Mouse (Mus musculus): ENCODE measurements around the gene Sorl1. TPM values are rescaled to one million over a fixed set of nuclear protein-coding genes. Genes with fewer than 3 reads are reported as not detected.

Sorl1 gene
- polyA plus RNA-seq, 1 experiment from 2014 or later, result 5.0 TPM

GRCm38 (mm10) chr9:41968673-41969460, 155.2 kb downstream of the Sorl1 start:
- H3K4me3 ChIP-seq, result no peak overlapping the region
- WGBS, result 93% methylated on average over 15 of the region's 15 CpGs
- no peak for ATAC-seq (ENCODE audit: insufficient number of reproducible peaks, low FRiP score, low TSS enrichment, low read depth)

DNA sequence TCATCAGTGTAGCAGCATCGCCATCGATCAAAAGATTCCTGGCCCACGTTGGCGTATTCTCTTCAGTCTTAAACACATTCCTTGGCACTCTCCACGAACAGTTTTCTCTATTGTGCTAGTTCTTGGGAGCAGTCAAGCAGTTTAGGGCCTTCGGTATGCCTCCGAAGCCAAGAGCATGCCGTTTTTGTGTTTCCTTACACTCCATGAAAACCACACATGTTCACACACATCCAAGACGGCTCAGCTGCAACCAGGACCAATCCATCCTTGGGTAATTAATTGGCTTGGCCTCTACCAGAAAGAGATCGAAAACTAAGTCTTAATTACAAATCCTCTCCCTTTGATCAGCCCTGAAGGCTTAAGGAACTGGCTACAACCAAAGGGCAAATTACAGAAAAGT, 162.8 kb downstream of the Sorl1 start:
- H3K36me3 ChIP-seq, result no peaks in the 10 kb centered on the region
- H3K4me1 ChIP-seq, result no peaks in the 10 kb centered on the region
- no peak overlapping the region for H3K4me2 ChIP-seq
- 70% methylated on average over 10 of the region's 10 CpGs for WGBS
- H3K9ac ChIP-seq, result no peak overlapping the region
- H3K27ac ChIP-seq, result no peak overlapping the region
- ATAC-seq (ENCODE audit: insufficient number of reproducible peaks, low FRiP score, low TSS enrichment, low read depth), result no peak
- H3K27me3 ChIP-seq, result no peaks in the 10 kb centered on the region
- no peaks in the 10 kb centered on the region for H3K9me3 ChIP-seq
- no peak overlapping the region for H3K4me3 ChIP-seq

More at GRCm38 (mm10) chr9:41968673-41969460, 155.2 kb downstream of the Sorl1 start:
- Histone ChIP-seq H3K4me2 (no peak overlapping the region), H3K9me3 (no peaks in the 10 kb centered on the region), H3K27me3 (no peaks in the 10 kb centered on the region), H3K9ac (no peak overlapping the region), H3K27ac (no peak overlapping the region), H3K4me1 (no peaks in the 10 kb centered on the region), H3K36me3 (peaks cover 9% of the 10 kb centered on the region; the same call in 1 of the 2 replicates)

DNA sequence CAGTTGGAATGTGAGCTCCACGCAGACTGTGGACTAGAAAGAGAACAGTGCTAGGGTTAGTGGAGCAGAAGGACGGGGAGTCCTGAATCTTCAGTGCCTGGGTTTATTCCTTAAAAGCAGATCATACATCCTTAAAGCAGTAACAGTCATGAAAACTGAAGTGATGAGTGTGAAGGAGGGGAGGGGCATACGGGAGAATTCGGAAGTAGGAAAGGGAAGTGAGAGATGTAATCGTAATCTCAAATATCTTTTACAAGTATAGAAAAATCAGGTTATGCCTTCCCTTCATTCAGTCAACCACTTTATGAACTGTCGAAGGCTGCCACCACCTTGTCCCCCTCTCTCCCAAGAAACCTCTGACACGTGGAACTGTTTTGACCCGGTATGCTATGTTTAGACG, 165.8 kb downstream of the Sorl1 start:
- no peak overlapping the region for H3K4me2 ChIP-seq
- no peaks in the 10 kb centered on the region for H3K27me3 ChIP-seq

DNA sequence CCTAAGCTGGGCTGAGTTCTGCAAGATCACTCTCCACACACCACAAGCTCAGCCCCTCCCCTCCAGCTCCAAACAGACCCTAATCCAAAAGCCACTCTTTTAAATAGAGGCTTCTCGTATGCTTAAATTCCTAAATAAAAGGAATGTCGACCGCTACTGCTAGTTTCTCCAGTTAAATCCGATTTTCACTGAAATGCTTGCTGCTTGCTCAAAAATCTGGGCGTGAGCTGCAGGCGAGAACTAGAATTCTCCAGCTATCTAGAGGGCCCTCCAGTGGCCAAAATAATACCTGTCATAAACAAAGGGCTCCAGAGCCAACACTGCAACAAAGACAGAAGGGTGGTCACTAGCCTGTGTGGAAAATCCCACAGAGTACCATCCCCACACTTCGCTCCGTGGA, 170.6 kb downstream of the Sorl1 start:
- no peaks in the 10 kb centered on the region for H3K9me3 ChIP-seq
- no peak overlapping the region for H3K4me3 ChIP-seq
- no peaks in the 10 kb centered on the region for H3K27me3 ChIP-seq
- WGBS, result 6% methylated on average over 8 of the region's 8 CpGs
- H3K36me3 ChIP-seq, result no peaks in the 10 kb centered on the region
- H3K27ac ChIP-seq, result peak overlapping the region; percentile 91
- H3K4me2 ChIP-seq, result peak overlapping the region; percentile 38
- no peak for ATAC-seq (ENCODE audit: insufficient number of reproducible peaks, low FRiP score, low TSS enrichment, low read depth)
- no peak overlapping the region for H3K9ac ChIP-seq
- H3K4me1 ChIP-seq, result peaks cover 43% of the 10 kb centered on the region

More for the DNA sequence above, 165.8 kb downstream of the Sorl1 start:
- Histone ChIP-seq H3K4me3 (no peak overlapping the region), H3K36me3 (no peaks in the 10 kb centered on the region), H3K4me1 (peaks cover 6% of the 10 kb centered on the region; the same call in 1 of the 2 replicates), H3K9ac (no peak overlapping the region), H3K27ac (no peak overlapping the region), H3K9me3 (no peaks in the 10 kb centered on the region)
- ATAC-seq (ENCODE audit: insufficient number of reproducible peaks, low FRiP score, low TSS enrichment, low read depth), result no peak
- WGBS, result 82% methylated on average over 9 of the region's 9 CpGs

- no peaks in the 10 kb centered on the region for H3K36me3 ChIP-seq
- H3K4me1 ChIP-seq, result peaks cover 43% of the 10 kb centered on the region
- 0 out of 2 replicates have a peak overlapping the region, but pooled peaks have one; percentile 10 for H3K4me2 ChIP-seq
- H3K4me3 ChIP-seq, result no peak overlapping the region
- no peaks in the 10 kb centered on the region for H3K27me3 ChIP-seq
- peak overlapping the region; percentile 98 for H3K27ac ChIP-seq
- no peak overlapping the region for H3K9ac ChIP-seq
- no peak for ATAC-seq (ENCODE audit: insufficient number of reproducible peaks, low FRiP score, low TSS enrichment, low read depth)
- no peaks in the 10 kb centered on the region for H3K9me3 ChIP-seq
- WGBS, result 25% methylated on average over 7 of the region's 7 CpGs
Observed at GRCm38 (mm10) chr9:41952650-41953204, 171.4 kb downstream of the Sorl1 start.

DNA sequence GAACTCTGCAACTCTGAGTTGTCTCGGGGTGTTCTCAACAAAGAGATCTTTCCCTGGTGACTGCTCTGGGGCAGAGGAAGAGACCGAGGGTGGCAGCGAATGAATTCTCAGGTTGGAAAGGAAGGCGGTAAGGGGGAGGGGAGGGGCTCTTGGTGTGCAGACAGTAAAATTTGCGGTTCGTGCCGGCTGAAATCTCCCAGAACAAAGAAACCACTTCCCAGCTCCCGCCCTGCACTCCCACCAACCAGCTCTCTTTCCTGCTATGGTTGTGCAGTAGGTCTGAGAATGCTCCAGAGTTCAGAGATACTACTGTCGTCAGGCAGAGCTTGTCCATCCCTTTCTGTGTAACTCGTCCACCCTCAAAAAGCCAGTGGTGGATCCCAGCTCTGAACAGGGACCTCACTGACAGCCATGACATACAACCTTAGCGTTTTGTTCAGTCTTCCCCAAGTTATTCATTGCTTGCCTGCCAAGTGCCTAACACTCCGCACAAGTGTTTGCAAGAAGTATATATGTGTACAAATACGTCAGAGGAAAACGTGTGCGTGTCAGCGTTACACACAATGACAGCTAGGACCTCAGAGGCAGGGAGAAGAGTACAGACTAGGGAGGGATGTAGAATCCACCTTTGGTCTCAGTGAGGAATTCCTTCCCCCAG, 172.5 kb downstream of the Sorl1 start:
- Histone ChIP-seq H3K9ac (peak overlapping the region; percentile 44), H3K27me3 (no peaks in the 10 kb centered on the region), H3K4me1 (peaks cover 43% of the 10 kb centered on the region), H3K9me3 (no peaks in the 10 kb centered on the region), H3K4me2 (peak overlapping the region; percentile 65), H3K27ac (peak overlapping the region; percentile 98), H3K4me3 (peak overlapping the region; percentile 45), H3K36me3 (no peaks in the 10 kb centered on the region)
- peak; percentile 31; the same call in 1 of the 2 replicates for ATAC-seq (ENCODE audit: insufficient number of reproducible peaks, low FRiP score, low TSS enrichment, low read depth)
- WGBS, result 7% methylated on average over 16 of the region's 16 CpGs

DNA sequence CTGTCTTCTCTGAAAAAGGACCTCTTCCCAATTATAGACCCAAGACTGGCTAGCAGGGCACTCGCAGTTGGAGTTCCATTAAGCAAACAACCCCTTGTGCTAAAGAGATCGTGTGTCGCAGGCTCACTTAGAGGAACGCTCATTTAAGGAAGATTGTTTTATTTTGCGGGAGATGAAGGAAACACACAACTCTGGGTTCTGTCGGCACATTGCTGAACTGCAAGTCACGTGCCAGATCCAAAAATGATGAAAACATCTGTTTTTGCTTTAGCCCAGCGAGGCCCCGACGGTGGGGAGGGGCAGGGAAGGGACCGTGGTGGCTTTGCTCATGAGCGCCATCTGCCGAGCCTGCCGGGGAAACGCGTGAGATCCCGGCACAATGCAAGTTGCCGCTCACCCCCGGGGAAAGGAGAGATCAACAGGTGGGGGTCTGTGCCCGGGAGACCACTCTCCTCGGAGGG, 173.1 kb downstream of the Sorl1 start:
- Histone ChIP-seq H3K9ac (peak overlapping the region; percentile 44), H3K4me2 (peak overlapping the region; percentile 65), H3K4me1 (peaks cover 43% of the 10 kb centered on the region), H3K27ac (peak overlapping the region; percentile 98), H3K4me3 (peak overlapping the region; percentile 45), H3K9me3 (no peaks in the 10 kb centered on the region), H3K36me3 (no peaks in the 10 kb centered on the region), H3K27me3 (no peaks in the 10 kb centered on the region)
- peak; percentile 80 for ATAC-seq (ENCODE audit: insufficient number of reproducible peaks, low FRiP score, low TSS enrichment, low read depth)
- WGBS, result under 1% methylated on average over 21 of the region's 21 CpGs

- no peaks in the 10 kb centered on the region for H3K27me3 ChIP-seq
- peak overlapping the region; percentile 98 for H3K27ac ChIP-seq
- WGBS, result 2% methylated on average over 34 of the region's 34 CpGs
- peak overlapping the region; percentile 29; the same call in 1 of the 2 replicates for H3K9ac ChIP-seq
- no peaks in the 10 kb centered on the region for H3K9me3 ChIP-seq
- peak overlapping the region; percentile 65 for H3K4me2 ChIP-seq
- peaks cover 43% of the 10 kb centered on the region for H3K4me1 ChIP-seq
- H3K4me3 ChIP-seq, result peak overlapping the region; percentile 45
- no peaks in the 10 kb centered on the region for H3K36me3 ChIP-seq
- ATAC-seq (ENCODE audit: insufficient number of reproducible peaks, low FRiP score, low TSS enrichment, low read depth), result peak; percentile 74
Observed at GRCm38 (mm10) chr9:41950109-41950990, 173.7 kb downstream of the Sorl1 start.

GRCm38 (mm10) chr9:41949476-41949875, 174.6 kb downstream of the Sorl1 start:
- ATAC-seq (ENCODE audit: insufficient number of reproducible peaks, low FRiP score, low TSS enrichment, low read depth), result no peak
- no peaks in the 10 kb centered on the region for H3K9me3 ChIP-seq
- 48% methylated on average over 5 of the region's 5 CpGs for WGBS
- H3K27ac ChIP-seq, result peak overlapping the region; percentile 98
- H3K27me3 ChIP-seq, result no peaks in the 10 kb centered on the region
- H3K4me3 ChIP-seq, result no peak overlapping the region
- peaks cover 43% of the 10 kb centered on the region for H3K4me1 ChIP-seq
- H3K4me2 ChIP-seq, result peak overlapping the region; percentile 65; the same call in 1 of the 2 replicates
- H3K36me3 ChIP-seq, result no peaks in the 10 kb centered on the region
- H3K9ac ChIP-seq, result no peak overlapping the region

DNA sequence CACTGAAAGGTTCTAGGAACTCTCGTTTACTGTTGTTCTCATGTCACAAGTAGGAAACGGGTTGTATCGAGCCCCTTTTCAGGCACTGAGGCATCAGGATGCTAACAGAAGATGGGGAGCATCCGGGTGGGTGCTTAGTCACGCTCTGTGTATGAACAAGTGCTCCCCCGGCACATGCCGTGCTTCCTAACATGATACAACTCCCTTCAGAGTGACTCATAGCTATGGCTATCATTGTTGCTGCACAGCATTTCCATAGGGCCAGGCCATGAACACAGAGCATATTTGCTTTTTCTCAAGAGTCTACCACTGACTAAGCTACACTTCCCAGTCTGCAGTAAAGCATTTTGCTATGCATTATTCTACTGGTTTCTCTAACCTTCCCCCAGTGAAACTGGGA, 179.1 kb downstream of the Sorl1 start:
- no peaks in the 10 kb centered on the region for H3K36me3 ChIP-seq
- H3K4me1 ChIP-seq, result peaks cover 23% of the 10 kb centered on the region
- H3K27me3 ChIP-seq, result no peaks in the 10 kb centered on the region
- H3K9me3 ChIP-seq, result no peaks in the 10 kb centered on the region
- no peak for ATAC-seq (ENCODE audit: insufficient number of reproducible peaks, low FRiP score, low TSS enrichment, low read depth)
- H3K4me3 ChIP-seq, result no peak overlapping the region
- H3K9ac ChIP-seq, result no peak overlapping the region
- WGBS, result 92% methylated on average over 7 of the region's 7 CpGs
- no peak overlapping the region for H3K27ac ChIP-seq
- no peak overlapping the region for H3K4me2 ChIP-seq

DNA sequence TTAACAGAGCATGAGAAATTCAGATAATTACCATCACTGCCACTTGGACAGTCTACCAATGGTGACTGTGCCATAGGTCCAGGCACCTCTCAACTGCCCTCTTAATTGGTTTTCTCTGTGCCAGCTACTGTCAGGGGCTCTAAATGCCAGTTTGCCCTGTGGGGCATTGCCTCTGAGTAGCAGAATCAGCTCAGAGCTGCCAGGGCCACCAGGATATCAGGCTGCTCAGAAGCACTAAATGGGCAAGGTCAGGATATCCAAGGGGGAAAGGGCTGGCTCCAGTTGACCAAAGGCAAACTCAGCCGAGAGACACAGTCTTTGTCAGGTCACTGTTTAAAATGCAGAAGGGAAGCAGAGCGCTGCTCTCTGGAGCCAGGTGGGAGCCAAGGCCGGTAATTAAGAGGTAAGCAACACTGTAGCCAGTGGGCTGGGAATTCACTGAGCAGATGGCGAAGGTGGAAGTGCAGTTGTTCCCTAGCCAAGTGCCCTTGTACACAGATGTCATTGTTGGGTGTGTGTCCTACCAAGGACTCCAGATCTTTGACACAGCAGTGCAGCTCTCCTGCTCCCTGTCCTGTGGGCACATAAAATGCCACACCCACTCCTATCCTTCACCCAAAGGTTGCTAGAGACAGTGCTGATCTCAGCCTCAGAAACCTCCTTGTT, 181.0 kb downstream of the Sorl1 start:
- ATAC-seq (ENCODE audit: insufficient number of reproducible peaks, low FRiP score, low TSS enrichment, low read depth), result no peak
- H3K9ac ChIP-seq, result no peak overlapping the region
- H3K27me3 ChIP-seq, result no peaks in the 10 kb centered on the region
- peaks cover 27% of the 10 kb centered on the region for H3K4me1 ChIP-seq
- H3K27ac ChIP-seq, result no peak overlapping the region
- WGBS, result 58% methylated on average over 4 of the region's 4 CpGs
- H3K9me3 ChIP-seq, result no peaks in the 10 kb centered on the region
- no peak overlapping the region for H3K4me3 ChIP-seq
- H3K4me2 ChIP-seq, result no peak overlapping the region
- no peaks in the 10 kb centered on the region for H3K36me3 ChIP-seq

Measured in limb, embryonic 15.5 days (tissue).